Mouse (Mus musculus) bone marrow macrophage, adult 2 months (primary cell): Measurements from ENCODE around the gene Gpd1.

ENCODE experiments used
- CTCF ChIP-seq: IDR thresholded peaks from 2 replicates; pipeline ENCODE4 v1.5.1; 2012; ENCODE audit warnings: low read depth, mild to moderate bottlenecking, low read length, moderate library complexity
- POLR2A ChIP-seq: IDR thresholded peaks from 2 replicates; pipeline ENCODE4 v1.6.1; 2012; ENCODE audit warnings: mild to moderate bottlenecking, low read depth, low read length, borderline replicate concordance

DNA sequence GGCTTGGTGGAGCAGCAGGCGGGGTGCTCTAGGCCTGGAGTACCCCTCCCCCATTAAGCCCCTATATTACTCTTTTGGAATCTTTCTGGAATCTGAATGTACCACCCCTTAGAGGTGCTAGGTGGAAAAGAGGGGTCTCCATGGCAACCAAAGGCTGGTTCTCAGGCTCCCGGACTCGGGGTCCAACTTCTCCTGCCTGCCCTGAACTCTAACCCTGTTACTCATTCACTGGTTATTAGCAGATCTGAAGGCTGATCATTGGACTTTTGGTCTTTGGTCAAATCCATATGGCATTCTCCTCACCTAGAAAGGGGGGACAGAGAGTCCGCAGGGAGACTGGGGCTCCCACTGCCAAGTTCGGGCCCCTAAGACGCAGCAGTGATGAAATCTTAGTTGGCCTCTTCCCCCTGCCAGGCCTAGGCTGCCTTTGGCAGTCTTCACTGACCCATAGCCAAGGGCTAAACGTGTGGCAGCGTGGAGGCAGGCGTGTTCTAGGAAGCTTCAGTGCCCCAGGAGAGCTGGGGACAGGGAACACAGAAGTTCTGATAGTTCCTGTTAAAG is 1.2 kb downstream of the Gpd1 start:
- no peak for TF ChIP-seq POLR2A
- no peak for TF ChIP-seq CTCF
